Mouse (Mus musculus): Measurements from ENCODE around the gene Gm10282. TPM values are rescaled to one million over a fixed set of nuclear protein-coding genes. Genes with fewer than 3 reads are reported as not detected.

Gene Gm10282
- polyA plus RNA-seq (2015; fragmentation: Nextera tagmentation; extraction: Ambion mirVana): 6.8 and 7.8 TPM in 2 replicates

DNA sequence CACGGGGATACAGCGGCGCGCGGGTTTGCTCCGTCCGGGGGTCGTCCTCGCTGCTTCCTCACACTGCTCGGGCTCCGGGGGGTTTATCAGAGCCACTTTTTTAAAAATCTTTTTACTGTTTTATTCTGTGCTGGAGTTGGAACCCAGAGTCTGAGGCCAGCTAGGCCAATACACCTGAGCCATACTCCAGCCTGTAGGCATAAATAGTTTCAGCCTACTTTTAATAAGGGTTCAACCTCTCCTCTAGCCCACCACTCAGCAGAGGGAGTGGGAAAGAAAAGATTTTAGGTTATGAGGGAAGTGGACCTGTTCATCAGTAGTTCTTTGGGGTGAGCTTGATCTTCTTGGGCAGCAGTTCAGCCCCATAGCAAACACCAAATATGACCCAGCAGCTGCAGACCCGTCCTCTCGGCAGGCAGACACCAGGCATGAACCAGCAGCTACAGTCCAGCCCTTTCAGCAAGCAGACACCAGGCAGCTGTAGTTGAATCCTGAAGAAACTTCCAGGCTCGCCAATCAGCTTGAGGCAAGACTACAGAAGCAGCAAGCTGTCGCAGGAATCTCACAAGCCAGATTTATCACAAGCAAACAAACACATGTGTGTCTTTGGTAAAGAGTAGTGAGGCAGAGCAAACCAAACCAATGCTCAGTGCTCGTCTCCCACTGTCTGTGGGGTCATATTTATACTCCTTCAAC lies at the start of gene Gm10282:
Gene Gm10282 (minus strand): TSS at position 51 of the 696 bp plus-strand sequence.
- no peak within 1 kb of the TSS for H3K9ac ChIP-seq (ENCODE audit: low read depth, low read length)

DNA sequence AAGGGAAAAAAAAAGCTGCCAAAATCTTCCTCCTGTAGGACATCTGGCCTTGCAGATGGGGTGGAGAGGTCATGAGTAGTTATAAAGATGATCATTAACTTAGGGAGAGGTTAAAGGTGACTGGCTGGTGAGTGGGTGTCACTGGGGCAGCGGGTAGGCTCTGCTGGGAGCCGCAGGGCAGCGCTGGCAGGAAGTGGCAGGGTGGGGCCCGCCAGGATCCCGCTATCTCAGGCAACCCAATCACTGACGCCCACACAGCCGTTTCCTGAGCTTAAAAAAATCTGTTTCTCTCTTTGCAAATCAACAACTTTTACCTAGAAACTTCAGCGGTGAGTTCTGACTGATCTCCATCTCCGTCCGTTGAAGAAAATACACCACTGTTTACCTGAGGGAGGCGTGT lies 49.2 kb upstream of the Gm10282 start:
- ATAC-seq: no peak
- Histone ChIP-seq H3K4me1 (replicated peaks; ENCODE audit: control insufficient read depth, insufficient read depth, low read length) (no peaks in the 10 kb centered on the region), H3K4me3 (ENCODE audit: low read depth, low read length) (no peak overlapping the region), H3K36me3 (ENCODE audit: control insufficient read depth, insufficient read depth) (peaks cover 49% of the 10 kb centered on the region), H3K27ac (ENCODE audit: low read depth, low read length) (no peak overlapping the region), H3K4me2 (replicated peaks; ENCODE audit: low read depth) (no peak overlapping the region), H3K9me3 (ENCODE audit: control insufficient read depth) (no peaks in the 10 kb centered on the region), H3K27me3 (replicated peaks; ENCODE audit: control insufficient read depth, insufficient read depth, low read length) (no peaks in the 10 kb centered on the region), H3K9ac (ENCODE audit: low read depth, low read length) (no peak overlapping the region)
- TF ChIP-seq CTCF (IDR thresholded peaks at IDR 0.05; ENCODE audit: low read depth): no peak
- 64% methylated on average over 11 of the region's 11 CpGs for WGBS

More for the DNA sequence above, at the start of gene Gm10282:
- Histone ChIP-seq H3K4me3 (ENCODE audit: low read depth, low read length) (no peak within 1 kb of the TSS), H3K27me3 (replicated peaks; ENCODE audit: control insufficient read depth, insufficient read depth, low read length) (no peaks in the 10 kb centered on the region), H3K9me3 (ENCODE audit: control insufficient read depth) (no peaks in the 10 kb centered on the region), H3K27ac (ENCODE audit: low read depth, low read length) (no peak within 1 kb of the TSS), H3K4me2 (replicated peaks; ENCODE audit: low read depth) (no peak within 1 kb of the TSS), H3K4me1 (replicated peaks; ENCODE audit: control insufficient read depth, insufficient read depth, low read length) (no peaks in the 10 kb centered on the region), H3K36me3 (ENCODE audit: control insufficient read depth, insufficient read depth) (no peaks in the 10 kb centered on the region)
- TF ChIP-seq CTCF (IDR thresholded peaks at IDR 0.05; ENCODE audit: low read depth): no peak
- 70% methylated on average over 15 of the region's 16 CpGs for WGBS
- ATAC-seq: no peak

DNA sequence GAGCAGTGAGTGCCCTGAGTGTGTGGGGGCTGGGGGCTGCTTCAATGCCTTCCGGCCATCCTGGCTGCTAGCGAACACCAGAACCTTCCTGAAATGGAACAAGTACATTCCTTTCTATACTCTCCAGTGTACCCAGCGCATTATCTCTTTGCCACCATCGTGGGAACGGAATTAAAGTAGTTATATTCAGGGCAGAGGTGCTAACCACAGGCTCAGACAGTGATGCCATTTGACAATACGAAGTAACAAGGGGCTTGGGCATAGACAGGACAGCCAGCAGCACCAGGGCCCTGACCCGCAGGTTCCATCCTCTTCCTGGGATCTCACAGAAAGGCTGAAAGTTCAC lies 48.6 kb upstream of the Gm10282 start:
- WGBS: 91% methylated on average over 7 of the region's 7 CpGs
- no peak overlapping the region for H3K27ac ChIP-seq (ENCODE audit: low read depth, low read length)
- no peak for ATAC-seq

DNA sequence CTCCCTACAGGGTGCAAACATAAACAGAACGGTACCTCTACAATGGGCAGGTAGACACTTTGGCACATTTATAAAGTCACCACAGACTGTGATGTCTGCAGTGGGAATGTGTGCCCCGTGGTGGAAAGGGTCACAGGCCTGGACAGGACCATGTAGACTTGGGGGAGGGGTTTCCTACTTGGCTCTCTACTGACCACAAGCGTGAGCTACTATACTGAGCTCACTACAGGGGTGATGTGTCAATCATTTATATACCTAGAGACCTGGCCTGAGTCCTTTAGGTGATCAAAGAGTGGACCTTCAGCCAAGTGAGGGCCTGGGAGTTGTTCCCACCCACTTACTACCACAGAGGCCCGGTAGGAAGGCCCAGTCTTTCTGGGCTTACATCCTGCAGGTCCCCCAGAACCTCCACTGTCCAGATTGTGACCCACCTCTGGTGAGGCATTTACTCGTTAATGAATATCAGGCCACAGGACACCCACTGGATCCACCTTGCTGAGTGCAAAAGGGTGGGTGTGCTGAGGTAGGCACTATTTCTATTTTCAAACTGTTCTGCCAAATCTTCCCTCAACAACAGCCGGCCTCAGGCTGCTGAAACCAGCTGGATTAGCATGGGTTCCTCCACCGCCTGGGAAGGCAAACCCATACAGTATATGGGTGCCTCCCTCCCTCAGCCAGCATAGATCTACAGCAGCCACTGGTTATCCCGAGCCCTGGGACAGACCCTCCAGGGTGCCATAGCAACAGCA lies 48.1 kb upstream of the Gm10282 start:
- Histone ChIP-seq H3K27ac (ENCODE audit: low read depth, low read length) (no peak overlapping the region), H3K27me3 (replicated peaks; ENCODE audit: control insufficient read depth, insufficient read depth, low read length) (no peaks in the 10 kb centered on the region), H3K4me1 (replicated peaks; ENCODE audit: control insufficient read depth, insufficient read depth, low read length) (no peaks in the 10 kb centered on the region), H3K9me3 (ENCODE audit: control insufficient read depth) (no peaks in the 10 kb centered on the region), H3K36me3 (ENCODE audit: control insufficient read depth, insufficient read depth) (peaks cover 38% of the 10 kb centered on the region), H3K9ac (ENCODE audit: low read depth, low read length) (no peak overlapping the region), H3K4me3 (ENCODE audit: low read depth, low read length) (no peak overlapping the region), H3K4me2 (replicated peaks; ENCODE audit: low read depth) (no peak overlapping the region)
- ATAC-seq: no peak
- 79% methylated on average over 8 of the region's 8 CpGs for WGBS
- no peak for TF ChIP-seq CTCF (IDR thresholded peaks at IDR 0.05; ENCODE audit: low read depth)

More for the DNA sequence above, 48.6 kb upstream of the Gm10282 start:
- H3K27me3 ChIP-seq (replicated peaks; ENCODE audit: control insufficient read depth, insufficient read depth, low read length): no peaks in the 10 kb centered on the region
- no peaks in the 10 kb centered on the region for H3K4me1 ChIP-seq (replicated peaks; ENCODE audit: control insufficient read depth, insufficient read depth, low read length)
- peaks cover 43% of the 10 kb centered on the region for H3K36me3 ChIP-seq (ENCODE audit: control insufficient read depth, insufficient read depth)
- H3K9ac ChIP-seq (ENCODE audit: low read depth, low read length): no peak overlapping the region
- H3K4me3 ChIP-seq (ENCODE audit: low read depth, low read length): no peak overlapping the region
- no peak for TF ChIP-seq CTCF (IDR thresholded peaks at IDR 0.05; ENCODE audit: low read depth)
- H3K4me2 ChIP-seq (replicated peaks; ENCODE audit: low read depth): no peak overlapping the region
- no peaks in the 10 kb centered on the region for H3K9me3 ChIP-seq (ENCODE audit: control insufficient read depth)

DNA sequence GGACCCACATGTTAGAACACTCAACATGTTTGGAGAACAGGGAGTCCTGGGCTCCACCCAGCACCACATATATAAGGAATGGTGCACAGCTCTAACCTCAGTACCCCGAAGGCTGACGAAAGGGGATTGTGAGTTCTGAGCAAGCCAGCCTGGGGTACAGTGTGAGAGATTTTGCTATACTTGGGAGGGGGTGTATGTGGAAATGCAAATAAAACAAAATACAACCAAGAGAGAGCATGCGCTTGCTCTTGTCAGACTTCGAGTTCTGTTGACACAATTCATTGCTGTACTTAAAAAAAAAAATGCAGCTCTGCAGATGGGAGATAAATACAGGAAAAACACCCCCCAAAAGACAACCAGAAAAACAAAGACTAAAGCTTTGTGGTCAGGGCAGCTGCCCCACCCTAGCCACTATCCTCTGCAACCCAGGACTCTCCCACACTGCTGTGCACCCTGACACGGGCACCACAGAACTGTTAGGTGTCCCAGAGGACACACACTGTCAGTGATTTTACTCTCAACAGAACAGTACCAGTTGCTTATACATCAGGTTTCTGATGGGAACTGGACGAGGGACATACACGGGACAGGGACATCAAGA lies 46.4 kb upstream of the Gm10282 start:
- Histone ChIP-seq H3K4me2 (replicated peaks; ENCODE audit: low read depth) (no peak overlapping the region), H3K9ac (ENCODE audit: low read depth, low read length) (no peak overlapping the region), H3K4me1 (replicated peaks; ENCODE audit: control insufficient read depth, insufficient read depth, low read length) (no peaks in the 10 kb centered on the region), H3K36me3 (ENCODE audit: control insufficient read depth, insufficient read depth) (peaks cover 33% of the 10 kb centered on the region), H3K4me3 (ENCODE audit: low read depth, low read length) (no peak overlapping the region), H3K27me3 (replicated peaks; ENCODE audit: control insufficient read depth, insufficient read depth, low read length) (no peaks in the 10 kb centered on the region), H3K9me3 (ENCODE audit: control insufficient read depth) (no peaks in the 10 kb centered on the region), H3K27ac (ENCODE audit: low read depth, low read length) (no peak overlapping the region)
- no peak for ATAC-seq
- TF ChIP-seq CTCF (IDR thresholded peaks at IDR 0.05; ENCODE audit: low read depth): no peak
- 89% methylated on average over 7 of the region's 7 CpGs for WGBS

DNA sequence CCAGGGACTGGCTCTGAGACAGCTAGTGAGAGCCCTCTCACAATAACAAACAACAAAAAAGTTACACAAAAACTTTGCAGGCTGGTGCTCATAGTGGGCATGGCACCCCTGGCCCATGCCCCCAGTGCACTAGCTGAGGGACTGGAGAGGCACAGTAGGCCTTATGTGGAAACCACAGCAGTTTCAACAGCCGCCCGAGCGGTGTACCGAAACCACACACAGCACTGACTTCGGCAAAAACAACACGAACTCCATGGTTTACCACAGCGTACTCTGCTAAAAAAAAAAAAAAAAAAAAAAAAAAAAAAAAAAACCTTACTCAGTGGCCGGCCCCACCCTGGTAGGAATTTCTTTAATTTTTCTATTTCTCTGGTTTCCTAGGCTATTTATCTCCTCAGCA lies 45.7 kb upstream of the Gm10282 start:
- peaks cover 30% of the 10 kb centered on the region; the same call in 1 of the 2 replicates for H3K36me3 ChIP-seq (ENCODE audit: control insufficient read depth, insufficient read depth)
- H3K9ac ChIP-seq (ENCODE audit: low read depth, low read length): no peak overlapping the region
- H3K4me1 ChIP-seq (replicated peaks; ENCODE audit: control insufficient read depth, insufficient read depth, low read length): no peaks in the 10 kb centered on the region
- H3K27ac ChIP-seq (ENCODE audit: low read depth, low read length): no peak overlapping the region
- no peaks in the 10 kb centered on the region for H3K27me3 ChIP-seq (replicated peaks; ENCODE audit: control insufficient read depth, insufficient read depth, low read length)
- ATAC-seq: no peak
- no peak for TF ChIP-seq CTCF (IDR thresholded peaks at IDR 0.05; ENCODE audit: low read depth)
- H3K4me3 ChIP-seq (ENCODE audit: low read depth, low read length): no peak overlapping the region
- WGBS: 86% methylated on average over 8 of the region's 8 CpGs
- no peaks in the 10 kb centered on the region for H3K9me3 ChIP-seq (ENCODE audit: control insufficient read depth)
- H3K4me2 ChIP-seq (replicated peaks; ENCODE audit: low read depth): no peak overlapping the region

Data from intestine, postnatal 0 days (tissue).